Mouse (Mus musculus): Measurements from ENCODE around the gene Midn.

DNA sequence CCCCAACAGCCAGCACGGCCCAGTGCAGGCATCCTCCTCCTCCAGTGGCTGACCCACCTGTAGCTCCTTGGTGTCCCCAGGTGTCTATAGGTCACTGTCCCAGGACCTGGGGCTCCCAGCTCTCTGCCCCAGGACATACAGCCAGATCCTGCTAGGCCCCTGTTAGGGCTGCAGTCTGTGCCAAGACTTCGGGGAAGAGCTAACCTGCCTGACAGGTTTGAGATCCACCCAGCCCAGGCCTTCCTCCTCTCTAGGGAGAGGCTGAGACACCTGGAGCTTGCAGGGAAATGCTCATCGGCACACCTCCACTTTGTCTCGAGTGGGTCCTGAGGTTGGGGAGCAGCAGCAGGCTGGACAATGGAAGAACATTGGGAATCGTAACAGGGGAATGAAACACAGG lies 42.1 kb upstream of the Midn start:
- TF ChIP-seq CTCF (IDR thresholded peaks at IDR 0.05) (no peak), EP300 (IDR thresholded peaks at IDR 0.05; ENCODE audit: insufficient read depth, low read depth, low read length) (no peak)

Data from heart, adult 2 months (tissue).